Mouse (Mus musculus) spleen, postnatal 4 days (tissue): Measurements from ENCODE around the gene Olfr1164.

Experiments
- DNase-seq, 2 experiments: peaks; one replicate each; pipeline ENCODE4 v3.0.0; 2022; ENCODE audit warnings: low spot score in 2 of 2

The Olfr1164 gene

DNA sequence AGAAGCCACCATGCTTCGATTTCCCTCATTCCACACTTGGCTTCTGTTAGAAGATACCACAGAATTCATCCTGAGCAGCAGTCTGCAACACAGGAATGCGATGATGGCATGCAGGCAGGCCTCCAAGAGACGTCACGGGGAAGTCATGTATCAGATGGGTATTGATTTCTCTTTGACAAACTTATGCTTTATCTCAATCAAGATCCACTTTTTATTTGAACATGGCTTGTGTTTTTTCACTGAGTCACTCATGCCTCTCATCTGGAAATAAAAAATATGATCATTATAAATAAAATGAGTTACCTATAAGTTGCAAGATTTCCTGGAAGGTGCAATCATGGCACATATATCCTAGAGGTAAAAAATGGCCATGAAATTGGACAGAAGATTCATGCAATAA is at the start of gene Olfr1164:
Gene Olfr1164, minus strand, starts transcription at position 101 of the 400 bp plus-strand sequence.
- DNase-seq = no peak

DNA sequence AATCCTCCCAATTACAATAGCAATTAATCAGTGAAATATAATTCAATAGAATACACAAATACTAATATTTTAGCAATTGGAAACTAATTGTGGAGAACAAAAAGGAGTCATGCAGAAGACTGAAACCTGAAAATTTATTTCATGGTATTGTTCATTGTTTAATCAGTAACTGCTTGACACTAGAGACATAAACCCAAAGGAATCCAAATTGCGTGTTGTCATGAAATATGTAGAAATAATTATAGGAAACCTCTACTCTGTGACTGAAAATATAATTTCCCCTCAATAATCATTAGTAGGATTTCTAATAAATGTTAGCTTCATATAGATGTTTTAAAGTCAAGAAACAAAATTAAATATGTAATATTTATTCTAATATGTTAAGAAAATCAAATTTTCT is 34.4 kb upstream of the Olfr1164 start, which contains the start of gene Olfr1166:
Gene Olfr1166, minus strand, starts transcription at position 101 of the 400 bp plus-strand sequence.
- no peak for DNase-seq

DNA sequence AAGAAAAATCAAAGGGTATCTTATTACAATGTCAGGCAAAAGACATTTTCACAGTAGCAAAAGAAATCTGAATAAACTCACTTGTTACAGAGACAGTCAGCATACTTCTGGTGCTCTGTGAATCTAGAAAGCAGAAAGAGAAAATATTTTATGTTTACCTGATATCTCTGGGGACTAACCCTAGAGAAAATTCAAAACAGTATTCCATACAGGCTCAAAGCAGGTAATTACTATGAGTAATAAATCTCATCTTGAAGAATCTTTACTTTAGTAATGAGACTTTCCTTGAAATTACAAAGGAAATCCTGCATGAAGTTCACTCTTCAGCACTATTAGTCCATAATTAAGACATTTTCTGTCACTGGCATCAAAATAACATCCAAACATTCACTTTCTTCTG is 22.0 kb downstream of the Olfr1164 start, which contains the start of gene Olfr1163:
Gene Olfr1163, minus strand, starts transcription at position 101 of the 400 bp plus-strand sequence.
- no peak for DNase-seq

DNA sequence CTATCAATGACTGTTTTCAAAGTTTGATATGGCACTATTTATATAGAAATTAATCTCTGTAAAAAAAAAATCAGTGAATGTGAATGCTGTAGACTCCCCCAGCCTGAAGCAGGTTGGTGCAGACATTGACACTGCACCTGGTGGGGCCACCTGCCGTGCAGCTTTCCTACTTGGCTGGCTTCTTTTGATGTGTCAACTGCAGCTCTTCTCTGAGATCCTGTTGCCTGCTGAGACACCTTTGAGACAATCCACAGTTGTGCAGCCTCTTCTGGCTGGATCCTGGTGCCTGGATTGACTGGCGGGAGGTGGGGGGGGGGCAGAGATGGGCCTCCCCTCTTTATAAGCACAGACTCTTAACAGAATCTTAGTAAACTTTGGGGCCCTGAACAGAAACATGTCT is 30.2 kb downstream of the Olfr1164 start:
- no peak for DNase-seq

DNA sequence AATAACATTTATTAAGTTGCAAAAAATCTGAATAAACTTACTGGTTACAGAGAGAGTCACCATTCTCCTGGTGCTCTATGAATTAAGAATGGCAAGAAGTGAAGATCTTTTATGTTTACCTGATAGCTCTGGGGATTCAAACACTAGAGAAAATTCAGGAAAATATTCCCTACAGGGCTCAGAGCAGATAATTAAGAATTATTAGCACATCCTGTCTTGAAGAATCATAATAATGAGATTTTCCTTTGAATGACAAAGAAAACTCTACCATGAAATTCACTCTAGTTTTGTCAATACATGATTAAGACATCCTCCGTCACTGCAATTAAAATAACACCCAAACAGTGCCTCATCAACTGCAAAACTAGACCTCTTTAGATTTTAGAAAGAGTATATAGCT is 42.7 kb downstream of the Olfr1164 start, which contains the start of gene Olfr1162:
Gene Olfr1162, minus strand, starts transcription at position 101 of the 400 bp plus-strand sequence.
- DNase-seq = no peak
